Mouse (Mus musculus) megakaryocyte progenitor cell, adult 5-6 weeks (primary cell): ENCODE data around the gene Cdiptos. TPM values are rescaled to one million over a fixed set of nuclear protein-coding genes. Genes with fewer than 3 reads are reported as not detected.

Source experiments
- ATAC-seq: replicated peaks from 2 replicates; pipeline ENCODE4 v1.8.0; 2016; ENCODE audit warnings: mild to moderate bottlenecking, moderate TSS enrichment, inconsistent platforms; ENCODE audit not compliant: poor library complexity
- total RNA-seq, 2 experiments: library from RNA; stranded (forward) in 1 of 2; stranded (reverse) in 1 of 2; fragments of 157-497, 149-512 nt in 1 of 2; fragments of 200-1000 nt in 1 of 2; gene quantifications; 2 replicates each; pipeline versions ENCODE4 v1.2.3 to v1.2.4; 2015 to 2017

Gene Cdiptos
- total RNA-seq, 2 experiments from 2014 or later = 0.62 to 4.3 TPM

GRCm38 (mm10) chr7:126929046-126929445 is 46.9 kb downstream of the Cdiptos start:
- ATAC-seq = no peak

- peak; percentile 79 for ATAC-seq
Observed at GRCm38 (mm10) chr7:126928384-126929037, 47.4 kb downstream of the Cdiptos start, which contains the start of gene Kctd13. Gene Kctd13, plus strand, starts transcription at chr7:126928879.

- peak; percentile 61 for ATAC-seq
Observed at GRCm38 (mm10) chr7:126926299-126926698, 49.6 kb downstream of the Cdiptos start.

- ATAC-seq = no peak
Observed at GRCm38 (mm10) chr7:126923999-126924398, 51.9 kb downstream of the Cdiptos start.

- no peak for ATAC-seq
Observed at GRCm38 (mm10) chr7:126922624-126923060, 53.3 kb downstream of the Cdiptos start, which contains the start of gene Tmem219. Gene Tmem219, minus strand, starts transcription at chr7:126922917.

Other genes with a start within 250 kb of the Cdiptos start
- 86.5 and 106 TPM in 2 replicates for gene Mapk3, start 216.5 kb downstream of the Cdiptos start, total RNA-seq (2015)
- gene Mapk3, start 216.5 kb downstream of the Cdiptos start, total RNA-seq (2017) = 36.0 and 41.3 TPM in 2 replicates
- 8.4 and 13.3 TPM in 2 replicates for gene Gdpd3, start 209.8 kb downstream of the Cdiptos start, total RNA-seq (2015)
- gene Gdpd3, start 209.8 kb downstream of the Cdiptos start, total RNA-seq (2017) = 7.1 and 7.7 TPM in 2 replicates
- 25.4 and 32.4 TPM in 2 replicates for gene Ypel3, start 199.1 kb downstream of the Cdiptos start, total RNA-seq (2015)
- 11.8 and 15.1 TPM in 2 replicates for gene Ypel3, start 199.1 kb downstream of the Cdiptos start, total RNA-seq (2017)
- gene Tbx6, start 194.6 kb downstream of the Cdiptos start, total RNA-seq (2015) = 0.34 and 0.42 TPM in 2 replicates
- gene Tbx6, start 194.6 kb downstream of the Cdiptos start, total RNA-seq (2017) = 0.14 TPM in 1 of 2 replicates, not detected in the other
- gene Ppp4c, start 183.6 kb downstream of the Cdiptos start, total RNA-seq (2015) = 209 and 216 TPM in 2 replicates
- 113 and 131 TPM in 2 replicates for gene Ppp4c, start 183.6 kb downstream of the Cdiptos start, total RNA-seq (2017)
- not detected in 2 replicates for gene Fam57b, start 178.4 kb downstream of the Cdiptos start, total RNA-seq (2015)
- not detected in 2 replicates for gene Fam57b, start 178.4 kb downstream of the Cdiptos start, total RNA-seq (2017)
- gene 4930451I11Rik, start 144.5 kb downstream of the Cdiptos start, total RNA-seq (2015) = not detected in 2 replicates
- not detected in 2 replicates for gene 4930451I11Rik, start 144.5 kb downstream of the Cdiptos start, total RNA-seq (2017)
- not detected in 2 replicates for gene Doc2a, start 128.7 kb downstream of the Cdiptos start, total RNA-seq (2015)
- gene Doc2a, start 128.7 kb downstream of the Cdiptos start, total RNA-seq (2017) = 0.07 TPM in 1 of 2 replicates, not detected in the other
- 21.8 and 27.5 TPM in 2 replicates for gene Hirip3, start 114.1 kb downstream of the Cdiptos start, total RNA-seq (2015)
- gene Hirip3, start 114.1 kb downstream of the Cdiptos start, total RNA-seq (2017) = 215 and 246 TPM in 2 replicates
- gene Ino80e, start 113.7 kb downstream of the Cdiptos start, total RNA-seq (2015) = 83.1 and 83.9 TPM in 2 replicates
- gene Ino80e, start 113.7 kb downstream of the Cdiptos start, total RNA-seq (2017) = 36.3 and 38.5 TPM in 2 replicates
- gene Taok2, start 91.4 kb downstream of the Cdiptos start, total RNA-seq (2015) = 16.5 and 19.4 TPM in 2 replicates
- 30.2 and 32.6 TPM in 2 replicates for gene Taok2, start 91.4 kb downstream of the Cdiptos start, total RNA-seq (2017)
- gene Tmem219, start 53.2 kb downstream of the Cdiptos start, total RNA-seq (2015) = 19.1 and 28.8 TPM in 2 replicates
- 19.8 and 36.4 TPM in 2 replicates for gene Tmem219, start 53.2 kb downstream of the Cdiptos start, total RNA-seq (2017)
- gene Kctd13, start 47.2 kb downstream of the Cdiptos start, total RNA-seq (2015) = 6.6 and 11.5 TPM in 2 replicates
- gene Kctd13, start 47.2 kb downstream of the Cdiptos start, total RNA-seq (2017) = 8.9 and 13.2 TPM in 2 replicates
- not detected in 2 replicates for gene Asphd1, start 26.5 kb downstream of the Cdiptos start, total RNA-seq (2015)
- gene Asphd1, start 26.5 kb downstream of the Cdiptos start, total RNA-seq (2017) = not detected in 2 replicates
- 0.46 and 1.6 TPM in 2 replicates for gene Sez6l2, start 25.5 kb downstream of the Cdiptos start, total RNA-seq (2015)
- 0.34 and 0.37 TPM in 2 replicates for gene Sez6l2, start 25.5 kb downstream of the Cdiptos start, total RNA-seq (2017)
- gene Cdipt, start 184 bp downstream of the Cdiptos start, total RNA-seq (2015) = 41.2 and 42.3 TPM in 2 replicates
- 50.1 and 54.7 TPM in 2 replicates for gene Cdipt, start 184 bp downstream of the Cdiptos start, total RNA-seq (2017)
- gene Mvp, start 38.5 kb upstream of the Cdiptos start, total RNA-seq (2015) = 2.2 and 5.1 TPM in 2 replicates
- gene Mvp, start 38.5 kb upstream of the Cdiptos start, total RNA-seq (2017) = 17.4 and 19.2 TPM in 2 replicates
- gene Pagr1b, start 40.4 kb upstream of the Cdiptos start, total RNA-seq (2015) = not detected in 2 replicates
- gene Pagr1b, start 40.4 kb upstream of the Cdiptos start, total RNA-seq (2017) = not detected in 2 replicates
- 44.2 and 55.4 TPM in 2 replicates for gene Pagr1a, start 41.3 kb upstream of the Cdiptos start, total RNA-seq (2015)
- 39.8 and 48.1 TPM in 2 replicates for gene Pagr1a, start 41.3 kb upstream of the Cdiptos start, total RNA-seq (2017)
- 0.69 TPM in 1 of 2 replicates, not detected in the other for gene Gm42742, start 45.0 kb upstream of the Cdiptos start, total RNA-seq (2015)
- 0.21 and 3.7 TPM in 2 replicates for gene Gm42742, start 45.0 kb upstream of the Cdiptos start, total RNA-seq (2017)
- 0.74 and 1.1 TPM in 2 replicates for gene Prrt2, start 45.1 kb upstream of the Cdiptos start, total RNA-seq (2015)
- 0.44 TPM in 1 of 2 replicates, not detected in the other for gene Prrt2, start 45.1 kb upstream of the Cdiptos start, total RNA-seq (2017)
- 93.4 and 103 TPM in 2 replicates for gene Maz, start 50.9 kb upstream of the Cdiptos start, total RNA-seq (2015)
- 64.2 and 64.5 TPM in 2 replicates for gene Maz, start 50.9 kb upstream of the Cdiptos start, total RNA-seq (2017)
- 76.8 and 89.8 TPM in 2 replicates for gene Kif22, start 66.4 kb upstream of the Cdiptos start, total RNA-seq (2015)
- 67.8 and 84.8 TPM in 2 replicates for gene Kif22, start 66.4 kb upstream of the Cdiptos start, total RNA-seq (2017)
- 4.4 and 4.7 TPM in 2 replicates for gene Zg16, start 111.2 kb upstream of the Cdiptos start, total RNA-seq (2015)
- gene Zg16, start 111.2 kb upstream of the Cdiptos start, total RNA-seq (2017) = 1.7 and 4.0 TPM in 2 replicates
- gene AI467606, start 115.3 kb upstream of the Cdiptos start, total RNA-seq (2015) = 27.4 and 27.5 TPM in 2 replicates
- 17.5 and 20.6 TPM in 2 replicates for gene AI467606, start 115.3 kb upstream of the Cdiptos start, total RNA-seq (2017)
- 2.0 and 3.5 TPM in 2 replicates for gene Qprt, start 146.1 kb upstream of the Cdiptos start, total RNA-seq (2015)
- 1.1 and 1.9 TPM in 2 replicates for gene Qprt, start 146.1 kb upstream of the Cdiptos start, total RNA-seq (2017)
- 86.0 and 93.4 TPM in 2 replicates for gene Spn, start 161.7 kb upstream of the Cdiptos start, total RNA-seq (2015)
- gene Spn, start 161.7 kb upstream of the Cdiptos start, total RNA-seq (2017) = 294 and 316 TPM in 2 replicates
- 16.8 and 17.4 TPM in 2 replicates for gene Cd2bp2, start 220.0 kb upstream of the Cdiptos start, total RNA-seq (2015)
- gene Cd2bp2, start 220.0 kb upstream of the Cdiptos start, total RNA-seq (2017) = 56.0 and 65.7 TPM in 2 replicates
- 12.8 and 13.8 TPM in 2 replicates for gene Tbc1d10b, start 232.4 kb upstream of the Cdiptos start, total RNA-seq (2015)
- 34.0 and 36.0 TPM in 2 replicates for gene Tbc1d10b, start 232.4 kb upstream of the Cdiptos start, total RNA-seq (2017)
- 7.8 and 10.6 TPM in 2 replicates for gene Mylpf, start 232.8 kb upstream of the Cdiptos start, total RNA-seq (2015)
- 6.0 and 6.8 TPM in 2 replicates for gene Mylpf, start 232.8 kb upstream of the Cdiptos start, total RNA-seq (2017)